Mouse (Mus musculus) natural killer cell, adult 2 months (primary cell): ENCODE measurements around the gene Srsf6.

Experiments
- DNase-seq, 2 experiments: peaks; one replicate each; pipeline ENCODE4 v3.0.0; 2022; ENCODE audit warnings: low spot score in 2 of 2

The Srsf6 gene

GRCm38 (mm10) chr2:162984381-162984780 is 53.1 kb downstream of the Srsf6 start:
- no peak for DNase-seq

DNA sequence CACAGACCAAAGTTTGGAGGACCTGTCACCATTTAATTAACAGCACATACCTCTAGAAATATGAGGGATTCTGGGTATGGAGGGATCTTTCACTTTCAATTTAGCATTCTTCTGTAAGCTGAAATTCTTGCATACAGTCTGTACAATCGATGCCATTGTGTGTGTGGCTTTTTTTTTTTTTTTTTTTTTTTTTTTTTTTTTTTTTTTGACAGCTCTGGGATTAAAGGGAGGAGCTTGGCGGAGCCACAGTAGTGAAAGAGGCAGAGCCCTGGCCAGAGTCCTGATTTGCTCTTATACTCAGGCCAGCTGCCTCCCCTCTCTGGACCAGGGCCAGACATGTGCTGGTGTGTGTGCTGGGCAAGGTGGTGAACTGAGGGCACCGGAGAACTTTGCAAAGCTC is 54.6 kb downstream of the Srsf6 start:
- no peak for DNase-seq
